ENCODE assay signal across 10 mouse cellular contexts in genomic region chr17:48045631-48046030, GRCm38 (mm10). TPM values are rescaled to one million over a fixed set of nuclear protein-coding genes. Genes with fewer than 3 reads are reported as not detected.
A peak's percentile ranks its signal among the peaks of the same experiment; 100 is the strongest.
DNase-seq lines count a peak whose midpoint lies in the region; ATAC-seq and TF ChIP-seq lines count a peak whose summit lies in the region.
"Had no signal": no experiment of that assay in that cellular context is flagged by ENCODE, and none has a peak within 500 bp of the region (broad histone marks: within the 10 kb centered on the region; RNA-seq: fewer than 3 reads in every experiment).

No protein-coding gene starts in this region.

- ATAC-seq in heart, postnatal 0 days (ENCODE audit: insufficient read depth, low read depth) = no peak
- no peak for ATAC-seq in heart, embryonic 11.5 days (replicated peaks; ENCODE audit: insufficient number of reproducible peaks, low FRiP score, low TSS enrichment)
- ATAC-seq in neural tube, embryonic 11.5 days (ENCODE audit: insufficient read depth, low FRiP score, low TSS enrichment) = no peak

- no peaks in the 10 kb centered on the region for H3K36me3 ChIP-seq in heart, postnatal 0 days (replicated peaks; ENCODE audit: control insufficient read depth, insufficient read depth, low read length)
- no peaks in the 10 kb centered on the region for H3K36me3 ChIP-seq in heart, embryonic 11.5 days (ENCODE audit: control insufficient read depth, insufficient read depth, low read length)
- no peaks in the 10 kb centered on the region for H3K36me3 ChIP-seq in E14TG2a.4 (ENCODE audit: insufficient read depth, low read length)
- H3K36me3 ChIP-seq in neural tube, embryonic 11.5 days (ENCODE audit: control insufficient read depth, insufficient read depth, low read length) = no peaks in the 10 kb centered on the region
- H3K36me3 ChIP-seq: embryonic facial prominence, embryonic 12.5 days had no signal

- 33% methylated on average over 4 of the region's 4 CpGs for WGBS in heart, postnatal 0 days
- WGBS in heart, embryonic 11.5 days (ENCODE audit: insufficient replicate concordance) = 31% methylated on average over 4 of the region's 4 CpGs
- WGBS in neural tube, embryonic 11.5 days = 31% methylated on average over 4 of the region's 4 CpGs

- no peaks in the 10 kb centered on the region for H3K9me3 ChIP-seq in heart, postnatal 0 days (replicated peaks; ENCODE audit: control insufficient read depth, low read length)
- H3K9me3 ChIP-seq in heart, embryonic 11.5 days (replicated peaks; ENCODE audit: control insufficient read depth, low read length) = no peaks in the 10 kb centered on the region
- no peaks in the 10 kb centered on the region for H3K9me3 ChIP-seq in E14TG2a.4 (ENCODE audit: low read length)
- H3K9me3 ChIP-seq in neural tube, embryonic 11.5 days (ENCODE audit: control insufficient read depth, low read length) = no peaks in the 10 kb centered on the region
- H3K9me3 ChIP-seq: embryonic facial prominence, embryonic 12.5 days had no signal

- H3K4me3 ChIP-seq in heart, postnatal 0 days (ENCODE audit: low read depth, low read length) = no peak overlapping the region
- no peak overlapping the region for H3K4me3 ChIP-seq in heart, embryonic 11.5 days (ENCODE audit: low read depth, low read length)
- H3K4me3 ChIP-seq in E14TG2a.4 (replicated peaks; ENCODE audit: low read length) = no peak overlapping the region
- H3K4me3 ChIP-seq in bone marrow macrophage, adult 2 months (ENCODE audit: insufficient read depth, low read length) = no peak overlapping the region
- H3K4me3 ChIP-seq in neural tube, embryonic 11.5 days (ENCODE audit: low read depth, low read length) = no peak overlapping the region
- H3K4me3 ChIP-seq: embryonic facial prominence, embryonic 12.5 days had no signal

- H3K4me1 ChIP-seq in heart, postnatal 0 days (ENCODE audit: control insufficient read depth, insufficient read depth) = no peaks in the 10 kb centered on the region
- H3K4me1 ChIP-seq in heart, embryonic 11.5 days (ENCODE audit: control insufficient read depth, insufficient read depth, low read length) = peaks cover 6% of the 10 kb centered on the region; the same call in 1 of the 2 replicates
- peaks cover 24% of the 10 kb centered on the region for H3K4me1 ChIP-seq in E14TG2a.4 (replicated peaks; ENCODE audit: low read depth, low read length)
- H3K4me1 ChIP-seq in bone marrow macrophage, adult 2 months (ENCODE audit: control insufficient read depth, insufficient read depth, low read length) = peaks cover 9% of the 10 kb centered on the region
- peaks cover 7% of the 10 kb centered on the region; the same call in 1 of the 2 replicates for H3K4me1 ChIP-seq in neural tube, embryonic 11.5 days (ENCODE audit: control insufficient read depth, insufficient read depth, low read length)

- H3K27me3 ChIP-seq in heart, postnatal 0 days (ENCODE audit: control insufficient read depth, insufficient read depth, low read length) = no peaks in the 10 kb centered on the region
- H3K27me3 ChIP-seq in heart, embryonic 11.5 days (ENCODE audit: control insufficient read depth, insufficient read depth, low read length) = no peaks in the 10 kb centered on the region; the same call in 1 of the 2 replicates
- peaks cover 40% of the 10 kb centered on the region for H3K27me3 ChIP-seq in E14TG2a.4 (ENCODE audit: insufficient read depth, low read length)
- H3K27me3 ChIP-seq in neural tube, embryonic 11.5 days (ENCODE audit: control insufficient read depth, insufficient read depth, low read length) = no peaks in the 10 kb centered on the region
- H3K27me3 ChIP-seq: embryonic facial prominence, embryonic 12.5 days had no signal

- no peak for TF ChIP-seq POLR2A in bone marrow macrophage, adult 2 months (IDR thresholded peaks at IDR 0.05; ENCODE audit: borderline replicate concordance, low read depth, low read length)

- TF ChIP-seq EP300 in heart, postnatal 0 days (IDR thresholded peaks at IDR 0.05; ENCODE audit: low read depth) = no peak

- no peak overlapping the region for H3K27ac ChIP-seq in heart, postnatal 0 days (ENCODE audit: low read depth)
- no peak overlapping the region for H3K27ac ChIP-seq in heart, embryonic 11.5 days (ENCODE audit: low read depth, low read length)
- no peak overlapping the region for H3K27ac ChIP-seq in bone marrow macrophage, adult 2 months (ENCODE audit: insufficient read depth, low read depth, low read length)
- H3K27ac ChIP-seq in neural tube, embryonic 11.5 days (ENCODE audit: low read depth, low read length) = no peak overlapping the region
- H3K27ac ChIP-seq: embryonic facial prominence, embryonic 12.5 days had no signal

- TF ChIP-seq CTCF in heart, postnatal 0 days (IDR thresholded peaks at IDR 0.05; ENCODE audit: low read depth) = peak; percentile 73
- peak; percentile 95 for TF ChIP-seq CTCF in E14TG2a.4 (conservative IDR thresholded peaks at IDR 0.05; ENCODE audit: low read length)
- peak; percentile 81 for TF ChIP-seq CTCF in bone marrow macrophage, adult 2 months (IDR thresholded peaks at IDR 0.05; ENCODE audit: low read depth, low read length)

- DNase-seq in heart, postnatal 0 days (ENCODE audit: low spot score) = peak; percentile 54
- DNase-seq in gastrocnemius, postnatal 14 days = peak; percentile 81
- peak; percentile 44 to 52 for DNase-seq in left cerebral cortex, postnatal 25 days (ENCODE audit: low spot score in 2 of 2)
- peak; percentile 77 for DNase-seq in neural tube, embryonic 11.5 days (ENCODE audit: low spot score)
- peak; percentile 71 to 91 for DNase-seq in thymus, postnatal 10 days (ENCODE audit: low spot score in 2 of 2)

- H3K4me2 ChIP-seq in heart, postnatal 0 days (ENCODE audit: low read depth, low read length) = no peak overlapping the region
- H3K4me2 ChIP-seq in heart, embryonic 11.5 days = no peak overlapping the region
- H3K4me2 ChIP-seq in neural tube, embryonic 11.5 days (ENCODE audit: low read depth) = no peak overlapping the region
- H3K4me2 ChIP-seq: embryonic facial prominence, embryonic 12.5 days had no signal

- H3K9ac ChIP-seq in heart, postnatal 0 days (replicated peaks; ENCODE audit: low read depth, low read length) = no peak overlapping the region
- H3K9ac ChIP-seq in heart, embryonic 11.5 days (ENCODE audit: low read depth, low read length) = no peak overlapping the region
- no peak overlapping the region for H3K9ac ChIP-seq in neural tube, embryonic 11.5 days (ENCODE audit: low read length)
- H3K9ac ChIP-seq: embryonic facial prominence, embryonic 12.5 days had no signal

- intact Hi-C loops in gastrocnemius, postnatal 14 days (cut with DNase I; ENCODE audit: low total_unique reads) = loop anchor here (10.0 kb wide), 1 partner anchor 121 kb away; the partner anchor contains the start of gene Foxp4
- intact Hi-C loops in left cerebral cortex, postnatal 25 days (cut with DNase I) = loop anchor here (5.0 kb wide), 2 partner anchors 173 to 253 kb away; no protein-coding TSS in a partner anchor

RNA-seq across cellular contexts. Expression of gene 1700122O11Rik, which starts 7.5 kb away (rescaled TPM):
- total RNA-seq in heart, postnatal 0 days (2014; rRNA removed; ENCODE audit: low replicate concordance) = not detected in 2 replicates
- polyA plus RNA-seq in heart, postnatal 0 days (2015; fragmentation: Nextera tagmentation; extraction: Ambion mirVana) = not detected in 2 replicates
- polyA plus RNA-seq in heart, embryonic 11.5 days (2014; fragmentation: Nextera tagmentation; extraction: Ambion mirVana) = not detected in 2 replicates
- polyA plus RNA-seq in bone marrow macrophage, adult 2 months (2012; ENCODE audit: insufficient read depth, insufficient read length, missing spikeins) = not detected in 2 replicates
- total RNA-seq in gastrocnemius, postnatal 14 days (2021) = not detected
- total RNA-seq in left cerebral cortex, postnatal 25 days (2021) = not detected
- not detected in 2 replicates for polyA plus RNA-seq in neural tube, embryonic 11.5 days (2014; fragmentation: Nextera tagmentation; extraction: Ambion mirVana)
- polyA plus RNA-seq: embryonic facial prominence, embryonic 12.5 days; lung, embryonic 16.5 days had no signal

RNA-seq across cellular contexts. Expression of gene 1700067P10Rik, which starts 43.5 kb away (rescaled TPM):
- total RNA-seq in heart, postnatal 0 days (2014; rRNA removed; ENCODE audit: low replicate concordance) = not detected in 2 replicates
- polyA plus RNA-seq in heart, postnatal 0 days (2015; fragmentation: Nextera tagmentation; extraction: Ambion mirVana) = not detected in 2 replicates
- polyA plus RNA-seq in heart, embryonic 11.5 days (2014; fragmentation: Nextera tagmentation; extraction: Ambion mirVana) = not detected in 2 replicates
- not detected in 2 replicates for polyA plus RNA-seq in bone marrow macrophage, adult 2 months (2012; ENCODE audit: insufficient read depth, insufficient read length, missing spikeins)
- total RNA-seq in gastrocnemius, postnatal 14 days (2021) = not detected
- total RNA-seq in left cerebral cortex, postnatal 25 days (2021) = not detected
- not detected in 2 replicates for polyA plus RNA-seq in neural tube, embryonic 11.5 days (2014; fragmentation: Nextera tagmentation; extraction: Ambion mirVana)
- polyA plus RNA-seq: embryonic facial prominence, embryonic 12.5 days; lung, embryonic 16.5 days had no signal
